Mouse (Mus musculus): ENCODE measurements around the gene Ginm1.
A peak's percentile ranks its signal among the peaks of the same experiment; 100 is the strongest.

The Ginm1 gene

GRCm38 (mm10) chr10:7792751-7793385 lies at the start of gene Ginm1, which contains the start of gene Ppil4:
Ginm1 (minus strand) TSS chr10:7792824.
Ppil4 (plus strand) TSS chr10:7792891.
- DNase-seq (ENCODE audit: low spot score in 2 of 2), result peak; percentile 87 to 91

DNA sequence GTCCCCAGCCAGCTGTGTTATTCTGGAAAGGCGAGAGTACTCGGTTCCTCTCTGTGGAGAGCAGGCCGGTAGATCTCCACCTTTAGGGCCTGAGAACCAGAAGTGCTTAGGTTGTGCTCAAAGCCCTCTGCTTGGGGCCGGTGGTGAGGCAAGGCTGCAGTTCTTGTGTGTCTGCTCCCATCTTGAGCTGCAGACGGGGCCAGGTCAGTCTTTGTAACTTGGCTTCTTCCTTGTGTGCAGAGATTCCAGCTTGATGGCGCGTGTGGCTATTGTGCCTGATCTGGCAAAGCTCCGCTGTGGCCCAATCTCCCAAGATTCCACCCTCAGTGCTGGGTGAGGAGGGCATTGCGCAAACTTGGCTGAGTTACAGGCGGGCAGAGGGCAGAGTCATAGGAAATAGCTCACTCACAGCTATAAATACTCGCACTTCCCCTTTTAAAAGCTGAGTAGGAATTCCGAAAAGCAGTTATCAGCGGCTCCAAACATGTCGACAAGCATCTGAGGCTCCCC lies 49.0 kb upstream of the Ginm1 start:
- DNase-seq (ENCODE audit: low spot score in 2 of 2), result peak; percentile 34 to 67

DNA sequence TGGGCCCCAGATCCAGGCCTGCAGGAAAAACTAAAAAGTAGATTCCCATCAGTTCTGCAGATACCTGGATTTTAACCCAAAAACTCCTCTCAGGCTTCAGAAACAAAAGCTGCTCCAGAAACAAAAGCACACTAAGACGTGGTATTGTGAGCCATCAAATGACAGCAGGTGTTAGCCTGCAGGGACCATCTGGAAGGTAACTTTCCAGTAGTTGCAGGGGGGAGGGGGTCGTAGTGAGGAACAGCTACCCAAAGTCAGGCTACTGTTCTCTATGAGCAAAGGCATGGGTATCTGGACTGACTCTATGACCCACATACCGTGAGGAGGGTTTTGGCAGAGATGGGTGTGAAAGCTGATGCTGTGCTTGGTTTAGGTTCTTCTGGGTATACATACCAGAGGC lies 48.2 kb upstream of the Ginm1 start:
- peak in 1 of 2 experiments; percentile 52 for DNase-seq (ENCODE audit: low spot score in 2 of 2)

DNA sequence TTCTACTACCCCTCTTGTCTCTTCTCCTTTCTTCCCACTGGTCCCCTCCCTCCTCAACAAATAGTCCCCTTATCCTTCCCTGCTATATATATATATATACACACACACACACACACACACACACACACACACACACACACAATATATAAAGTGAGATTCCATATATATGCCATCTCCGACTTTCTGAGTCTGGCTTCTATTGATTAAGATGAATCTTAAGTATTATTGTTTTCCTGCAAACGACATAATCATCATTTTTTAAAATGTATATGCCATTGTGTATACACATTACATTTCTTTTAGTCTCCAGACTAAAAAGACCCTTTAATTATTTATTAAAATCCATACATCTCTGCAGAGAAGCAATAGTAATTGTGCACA lies 47.7 kb upstream of the Ginm1 start:
- no peak for DNase-seq (ENCODE audit: low spot score in 2 of 2)

- peak in 1 of 2 experiments; percentile 57 for DNase-seq (ENCODE audit: low spot score in 2 of 2)
Observed at GRCm38 (mm10) chr10:7839551-7840352, 47.1 kb upstream of the Ginm1 start.

- DNase-seq (ENCODE audit: low spot score in 2 of 2), result no peak
Observed at GRCm38 (mm10) chr10:7838874-7839421, 46.3 kb upstream of the Ginm1 start.

DNA sequence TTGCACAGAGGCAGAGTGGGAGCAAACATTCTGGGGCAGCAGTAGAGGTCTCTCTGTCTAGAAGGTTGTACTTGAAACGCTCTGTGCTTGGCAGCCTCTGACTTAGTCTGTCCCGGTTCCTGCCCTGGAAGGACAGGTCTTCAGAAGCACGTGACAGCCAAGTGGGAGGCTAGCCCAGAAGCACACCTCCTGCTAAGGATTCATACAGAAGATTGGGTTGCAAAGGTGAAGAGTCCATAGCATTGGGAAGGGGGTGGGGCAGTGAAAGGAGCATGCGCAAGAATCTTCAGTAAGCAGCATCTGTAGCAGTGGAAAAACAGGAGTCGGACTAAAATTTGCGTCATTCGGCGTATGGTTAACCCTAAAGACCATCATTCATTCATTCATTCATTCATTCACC lies 45.4 kb upstream of the Ginm1 start:
- DNase-seq (ENCODE audit: low spot score in 2 of 2), result no peak

DNA sequence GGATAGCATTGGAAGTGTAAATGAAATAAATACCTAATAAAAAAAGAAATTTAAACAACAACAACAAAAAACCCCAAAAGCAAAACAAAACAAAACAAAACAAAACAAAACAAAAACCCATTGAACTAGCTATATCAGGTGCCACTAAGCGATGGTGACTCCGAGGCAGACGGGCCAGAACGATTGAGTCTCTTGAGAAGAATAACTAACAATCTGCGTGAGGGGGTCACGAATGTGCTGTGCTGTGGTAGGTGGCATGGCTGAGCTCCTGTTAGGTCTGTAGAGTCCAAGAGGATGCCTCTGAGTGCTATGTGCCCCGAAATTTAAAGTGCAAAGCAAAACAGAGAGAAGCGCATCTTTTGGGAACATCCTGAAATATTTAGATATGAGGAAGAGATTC lies 44.8 kb upstream of the Ginm1 start:
- no peak for DNase-seq (ENCODE audit: low spot score in 2 of 2)

DNA sequence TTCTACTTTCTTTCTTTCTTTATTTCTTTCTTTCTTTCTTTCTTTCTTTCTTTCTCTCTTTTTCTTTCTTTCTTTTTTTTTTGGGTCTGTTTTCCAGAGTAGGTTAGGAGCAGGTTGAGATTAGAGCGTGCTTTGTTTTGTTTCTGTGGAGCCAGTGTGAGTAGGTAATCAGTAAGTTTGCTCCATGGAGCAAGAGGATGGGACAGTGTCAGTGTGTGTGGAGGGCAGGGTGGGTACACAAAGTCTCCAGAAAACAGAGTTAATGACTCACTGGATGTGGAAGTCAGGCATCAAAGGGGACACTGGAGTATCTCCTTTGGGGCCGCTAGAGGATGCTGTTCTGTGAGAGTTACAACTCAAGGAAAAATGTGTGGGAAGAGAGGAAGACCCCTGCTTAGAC lies 44.3 kb upstream of the Ginm1 start:
- DNase-seq (ENCODE audit: low spot score in 2 of 2), result no peak

GRCm38 (mm10) chr10:7834671-7835225 lies 42.1 kb upstream of the Ginm1 start:
- no peak for DNase-seq (ENCODE audit: low spot score in 2 of 2)

GRCm38 (mm10) chr10:7833377-7834165 lies 40.9 kb upstream of the Ginm1 start:
- no peak for DNase-seq (ENCODE audit: low spot score in 2 of 2)

DNA sequence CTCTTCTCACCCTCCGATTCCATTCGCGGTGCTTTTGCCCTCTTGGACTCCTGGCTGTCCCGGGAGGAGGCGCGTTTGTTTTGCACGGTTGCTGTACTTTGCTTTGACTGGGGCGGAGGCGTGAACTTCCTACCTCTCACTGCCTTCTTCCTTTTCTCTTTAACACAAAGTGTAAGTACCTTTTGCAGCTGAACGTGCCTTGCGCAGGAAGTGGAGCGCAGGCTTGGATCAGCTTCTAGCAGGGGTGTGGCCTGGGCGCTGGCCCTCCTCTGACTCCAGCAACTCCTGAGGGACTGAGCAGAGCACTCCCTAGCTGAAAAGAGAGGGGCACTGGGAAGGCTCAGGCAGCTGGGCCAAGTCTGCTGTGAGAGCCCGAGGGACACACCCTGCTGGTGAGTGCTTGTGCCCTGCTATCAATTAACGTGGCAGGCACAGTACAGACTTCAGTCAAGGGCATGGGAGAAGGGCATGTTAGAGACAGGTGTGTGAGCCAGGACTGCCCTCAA lies 39.6 kb upstream of the Ginm1 start, which contains the start of gene Zc3h12d:
TSS of gene Zc3h12d (plus strand) at position 300 of the 506 bp plus-strand sequence.
- no peak for DNase-seq (ENCODE audit: low spot score in 2 of 2)

DNA sequence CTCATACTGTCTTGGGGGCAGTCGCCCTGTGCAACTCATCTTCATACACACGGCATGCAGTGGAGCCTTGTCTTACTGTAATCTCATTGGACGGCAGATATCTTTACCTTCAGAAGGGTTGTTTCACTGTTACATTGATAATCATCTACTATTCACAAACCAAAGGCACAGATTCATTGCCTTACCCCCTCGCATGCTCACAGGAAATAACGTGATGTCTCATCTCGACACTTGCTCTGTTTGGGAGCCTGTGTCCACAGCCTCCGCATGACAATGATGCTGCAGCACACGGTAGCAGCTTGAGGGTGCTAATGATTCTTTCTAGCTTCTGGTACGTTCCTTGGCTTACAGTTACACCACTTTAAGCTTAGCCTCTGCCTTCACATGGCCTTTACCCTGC lies 33.5 kb upstream of the Ginm1 start:
- no peak for DNase-seq (ENCODE audit: low spot score in 2 of 2)

DNA sequence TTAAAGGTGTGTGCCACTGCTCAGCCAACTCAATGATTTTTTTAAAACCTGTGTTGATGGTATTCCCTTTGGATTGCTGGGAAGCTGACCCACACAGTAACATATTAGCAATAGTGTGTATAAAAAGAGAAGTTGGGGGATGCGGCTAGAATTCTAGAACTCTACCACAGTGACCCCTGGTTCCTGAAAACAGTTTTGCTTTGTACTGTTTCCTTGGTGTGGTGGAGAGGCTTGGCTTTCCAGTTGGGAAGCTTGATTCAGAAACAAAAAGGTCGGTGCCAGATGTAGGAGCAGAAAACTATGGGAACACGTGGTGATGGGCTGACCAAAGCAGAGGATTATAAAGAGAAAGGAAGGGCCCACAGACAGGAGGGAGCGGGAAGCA lies 32.6 kb upstream of the Ginm1 start:
- no peak for DNase-seq (ENCODE audit: low spot score in 2 of 2)

- DNase-seq (ENCODE audit: low spot score in 2 of 2), result no peak
Observed at GRCm38 (mm10) chr10:7824663-7825280, 32.1 kb upstream of the Ginm1 start.

DNA sequence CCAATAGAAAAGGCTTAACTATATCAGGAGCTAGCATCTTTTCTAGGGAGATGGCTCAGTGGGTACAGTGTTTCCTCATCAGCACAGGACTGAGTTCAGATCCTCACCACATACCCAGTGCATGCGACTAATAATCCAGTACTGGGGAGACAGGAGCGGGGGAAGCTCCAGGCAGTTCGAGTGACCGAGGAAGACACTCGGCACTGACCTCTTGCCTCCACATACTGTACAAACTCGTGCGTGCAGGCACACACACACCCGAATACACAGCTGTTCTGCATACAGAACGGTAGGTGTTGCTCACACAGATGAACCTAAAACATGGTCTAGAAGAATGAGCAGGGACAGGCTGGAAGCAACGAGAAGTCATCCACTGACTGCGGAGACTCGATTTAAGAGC lies 29.4 kb upstream of the Ginm1 start:
- no peak for DNase-seq (ENCODE audit: low spot score in 2 of 2)

GRCm38 (mm10) chr10:7820171-7820570 lies 27.5 kb upstream of the Ginm1 start:
- no peak for DNase-seq (ENCODE audit: low spot score in 2 of 2)

DNA sequence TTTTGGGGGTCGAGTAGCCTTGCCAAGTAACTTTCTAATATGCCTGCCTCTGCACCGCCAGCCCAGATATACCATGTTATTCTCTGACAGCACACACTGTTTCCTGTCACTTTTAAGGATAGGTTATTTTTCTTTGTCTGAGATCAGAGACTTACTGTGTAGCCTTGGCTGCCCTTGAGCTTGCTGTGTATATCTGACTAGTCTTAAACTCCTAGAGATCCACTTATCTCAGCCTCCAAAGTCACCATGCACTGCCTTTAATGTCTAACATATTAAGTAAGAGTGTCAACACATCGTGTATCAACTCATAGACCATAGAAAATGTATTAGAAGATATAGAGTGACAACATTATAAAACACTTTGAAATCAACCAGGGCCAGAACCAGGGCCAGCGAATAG lies 27.0 kb upstream of the Ginm1 start:
- no peak for DNase-seq (ENCODE audit: low spot score in 2 of 2)

- no peak for DNase-seq (ENCODE audit: low spot score in 2 of 2)
Observed at GRCm38 (mm10) chr10:7819156-7819555, 26.5 kb upstream of the Ginm1 start.

GRCm38 (mm10) chr10:7818676-7819075 lies 26.1 kb upstream of the Ginm1 start:
- DNase-seq (ENCODE audit: low spot score in 2 of 2), result no peak

DNA sequence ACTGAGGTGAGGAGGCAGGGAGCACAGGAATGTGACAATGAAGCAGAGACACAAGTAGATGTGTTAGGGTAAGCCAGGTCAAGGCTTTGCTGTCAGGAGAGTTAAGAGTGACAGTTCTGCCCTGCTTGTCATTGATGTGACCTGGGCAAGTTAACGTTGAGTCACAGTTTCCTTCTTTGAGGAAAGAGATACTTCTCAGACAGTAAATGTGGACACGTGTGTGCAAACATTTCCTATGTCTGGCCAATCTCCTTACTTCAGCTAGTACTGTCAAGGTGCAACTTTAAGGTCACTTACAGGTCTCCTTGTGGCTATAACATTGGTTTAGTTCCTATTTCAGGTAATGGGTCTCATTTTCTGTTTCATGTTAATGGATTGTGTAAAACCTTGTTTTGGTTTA lies 23.9 kb upstream of the Ginm1 start:
- DNase-seq (ENCODE audit: low spot score in 2 of 2), result no peak

Data from urinary bladder, postnatal 4 days (tissue).